Mouse (Mus musculus) liver, embryonic 14.5 days (tissue): ENCODE data around the gene Zfpl1. TPM values are rescaled to one million over a fixed set of nuclear protein-coding genes. Genes with fewer than 3 reads are reported as not detected.

Experiments used
- ATAC-seq: fragments of 200-750 bp; cut with Nextera tagmentation; 2 replicates; pipeline ENCODE4 v1.8.0; 2017; ENCODE audit warnings: moderate number of reproducible peaks, mild to moderate bottlenecking, moderate library complexity; ENCODE audit not compliant: insufficient read depth
- DNase-seq, 3 experiments: peaks; one replicate each; pipeline ENCODE4 v3.0.0-alpha.2; 2012 to 2013; ENCODE audit warnings: low read depth in 3 of 3, low spot score in 3 of 3
- H3K27ac ChIP-seq: fragments of 300-500 bp; sonication (generic); 2 replicates; pipeline ENCODE4 v1.5.1; 2014; ENCODE audit warnings: moderate library complexity, mild to moderate bottlenecking, control low read depth, inconsistent platforms
- H3K27me3 ChIP-seq: fragments of 300-500 bp; sonication (generic); 2 replicates; pipeline ENCODE4 v1.6.1; 2014; ENCODE audit warnings: mild to moderate bottlenecking, low read length, moderate library complexity; ENCODE audit not compliant: control insufficient read depth, insufficient read depth
- H3K36me3 ChIP-seq: fragments of 300-500 bp; sonication (generic); replicated peaks from 2 replicates; pipeline ENCODE4 v1.6.1; 2014; ENCODE audit warnings: low read depth; ENCODE audit not compliant: control insufficient read depth, insufficient read depth
- H3K4me1 ChIP-seq, 2 experiments: fragments of 200-500 bp in 1 of 2; fragments of 300-500 bp in 1 of 2; sonication (generic) in 1 of 2; replicated peaks; 2 replicates each; pipeline ENCODE4 v1.6.1; 2012 to 2014; ENCODE audit warnings: antibody characterized with exemption in 1 of 2, inconsistent platforms in 1 of 2, low read length in 1 of 2; ENCODE audit not compliant: control insufficient read depth in 2 of 2, insufficient read depth in 2 of 2
- H3K4me2 ChIP-seq: fragments of 300-500 bp; sonication (generic); 2 replicates; pipeline ENCODE4 v1.6.1; 2014; ENCODE audit warnings: low read depth, mild to moderate bottlenecking, control low read depth, moderate library complexity
- H3K4me3 ChIP-seq, 2 experiments: fragments of 200-500 bp in 1 of 2; fragments of 300-500 bp in 1 of 2; sonication (generic) in 1 of 2; 2 replicates each; pipeline ENCODE4 v1.5.1; 2012 to 2014; ENCODE audit warnings: low read depth in 2 of 2, low read length in 2 of 2, mild to moderate bottlenecking in 2 of 2, control low read depth in 1 of 2, inconsistent platforms in 1 of 2, moderate library complexity in 1 of 2; ENCODE audit not compliant: insufficient read depth in 1 of 2
- H3K9ac ChIP-seq: fragments of 300-500 bp; sonication (generic); replicated peaks from 2 replicates; pipeline ENCODE4 v1.6.1; 2014; ENCODE audit warnings: mild to moderate bottlenecking, control low read depth, moderate library complexity
- H3K9me3 ChIP-seq: fragments of 300-500 bp; sonication (generic); 2 replicates; pipeline ENCODE4 v1.6.1; 2016; ENCODE audit warnings: low read length, mixed read lengths; ENCODE audit not compliant: control insufficient read depth
- CTCF ChIP-seq: IDR thresholded peaks from 2 replicates; pipeline ENCODE4 v1.5.1; 2016; ENCODE audit warnings: antibody characterized with exemption, low read depth, control low read depth
- EP300 ChIP-seq: IDR thresholded peaks from 2 replicates; pipeline ENCODE4 v1.6.1; 2016; ENCODE audit warnings: antibody characterized with exemption, low read depth
- WGBS: fragments of 180-500 bp; shearing (Covaris S2); extraction: QIAGEN DNeasy Blood & Tissue Kit; methylation state at CpG from one replicate; pipeline ENCODE4 v1.1.7; 2014; ENCODE audit not compliant: insufficient replicate concordance; 5-methylcytosine and 5-hydroxymethylcytosine counted together
- polyA plus RNA-seq, 2 experiments: library from polyadenylated mRNA; depleted of rRNA in 1 of 2; stranded (reverse) in 1 of 2; unstranded in 1 of 2; fragments of >200 nt; fragmentation: Nextera tagmentation in 1 of 2; extraction: Ambion mirVana in 1 of 2; gene quantifications; 2 replicates each; pipeline versions ENCODE4 v1.2.1 to v1.2.3; 2012 to 2014

The Zfpl1 gene
- polyA plus RNA-seq, 2 experiments: 18.1 to 20.8 TPM

DNA sequence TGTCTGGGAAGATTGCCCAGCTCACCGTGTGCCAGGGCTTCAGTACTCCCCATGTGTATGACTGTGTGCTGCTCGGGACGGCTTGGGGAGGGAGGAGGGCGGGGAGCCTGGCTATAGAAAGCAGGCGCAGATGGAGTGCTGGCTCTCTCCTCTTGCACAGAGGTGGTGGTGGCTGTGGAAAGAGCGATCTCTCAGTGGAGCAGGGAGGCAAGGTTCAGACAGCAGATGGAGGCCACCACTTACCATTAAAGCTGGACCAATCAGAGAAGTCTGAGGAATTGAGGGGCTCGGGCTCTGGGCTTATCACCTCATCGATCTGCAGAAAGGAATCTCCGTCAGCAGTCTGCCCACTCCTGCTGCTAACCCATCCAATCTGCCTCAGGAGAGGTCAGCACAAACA lies 2.6 kb downstream of the Zfpl1 start, which contains the start of gene Gm28374:
Gene Gm28374, minus strand, starts transcription at position 101 of the 400 bp plus-strand sequence.
- ATAC-seq (no peak), DNase-seq (no peak)
- H3K9me3 ChIP-seq: no peaks in the 10 kb centered on the region
- no peak within 1 kb of the TSS for H3K9ac ChIP-seq
- peaks cover 9 to 10% of the 10 kb centered on the region in 2 experiments; a peak in 3 of 4 replicates for H3K4me1 ChIP-seq
- no peaks in the 10 kb centered on the region for H3K27me3 ChIP-seq
- WGBS: 75% methylated on average over 9 of the region's 9 CpGs
- no peak within 1 kb of the TSS for H3K4me2 ChIP-seq
- no peak within 1 kb of the TSS for H3K27ac ChIP-seq
- H3K4me3 ChIP-seq: no peak within 1 kb of the TSS
- H3K36me3 ChIP-seq: peaks cover 11% of the 10 kb centered on the region
- no peak for TF ChIP-seq EP300
- TF ChIP-seq CTCF: no peak

DNA sequence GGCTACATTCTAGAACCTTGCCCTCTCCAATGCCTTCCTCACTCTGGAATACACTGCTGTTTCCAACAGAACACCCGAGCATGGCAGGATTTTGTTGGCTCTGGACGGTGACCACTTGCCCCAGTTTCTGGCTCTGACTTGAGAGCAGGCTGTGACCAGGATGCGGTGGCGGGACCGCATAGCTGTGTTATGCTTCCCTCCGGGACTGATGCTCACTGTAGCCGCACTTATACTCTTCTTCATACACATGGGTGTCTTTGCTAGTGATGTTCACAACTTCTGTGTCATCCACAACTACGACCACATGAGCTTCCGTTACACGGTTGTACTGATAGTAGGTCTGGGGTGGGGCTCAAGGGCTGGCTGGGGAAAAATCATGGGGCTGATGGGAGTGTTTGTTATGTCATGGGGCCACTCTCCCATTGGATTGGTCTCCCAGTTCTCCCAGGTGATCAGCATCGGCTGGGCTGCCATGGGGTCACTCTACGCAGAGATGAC lies 4.7 kb downstream of the Zfpl1 start, which contains the start of gene Tmem262:
Gene Tmem262, plus strand, starts transcription at position 51 of the 498 bp plus-strand sequence.
- H3K36me3 ChIP-seq: no peaks in the 10 kb centered on the region; the same call in none of the 2 replicates
- H3K9ac ChIP-seq: no peak within 1 kb of the TSS
- no peak within 1 kb of the TSS for H3K4me3 ChIP-seq
- DNase-seq (no peak), ATAC-seq (no peak)
- H3K9me3 ChIP-seq: no peaks in the 10 kb centered on the region
- 70% methylated on average over 12 of the region's 12 CpGs for WGBS
- H3K4me1 ChIP-seq: peaks cover 4 to 13% of the 10 kb centered on the region in 2 experiments; a peak in 3 of 4 replicates
- no peak within 1 kb of the TSS for H3K27ac ChIP-seq
- H3K4me2 ChIP-seq: no peak within 1 kb of the TSS
- TF ChIP-seq EP300 (no peak), CTCF (no peak)
- H3K27me3 ChIP-seq: no peaks in the 10 kb centered on the region

DNA sequence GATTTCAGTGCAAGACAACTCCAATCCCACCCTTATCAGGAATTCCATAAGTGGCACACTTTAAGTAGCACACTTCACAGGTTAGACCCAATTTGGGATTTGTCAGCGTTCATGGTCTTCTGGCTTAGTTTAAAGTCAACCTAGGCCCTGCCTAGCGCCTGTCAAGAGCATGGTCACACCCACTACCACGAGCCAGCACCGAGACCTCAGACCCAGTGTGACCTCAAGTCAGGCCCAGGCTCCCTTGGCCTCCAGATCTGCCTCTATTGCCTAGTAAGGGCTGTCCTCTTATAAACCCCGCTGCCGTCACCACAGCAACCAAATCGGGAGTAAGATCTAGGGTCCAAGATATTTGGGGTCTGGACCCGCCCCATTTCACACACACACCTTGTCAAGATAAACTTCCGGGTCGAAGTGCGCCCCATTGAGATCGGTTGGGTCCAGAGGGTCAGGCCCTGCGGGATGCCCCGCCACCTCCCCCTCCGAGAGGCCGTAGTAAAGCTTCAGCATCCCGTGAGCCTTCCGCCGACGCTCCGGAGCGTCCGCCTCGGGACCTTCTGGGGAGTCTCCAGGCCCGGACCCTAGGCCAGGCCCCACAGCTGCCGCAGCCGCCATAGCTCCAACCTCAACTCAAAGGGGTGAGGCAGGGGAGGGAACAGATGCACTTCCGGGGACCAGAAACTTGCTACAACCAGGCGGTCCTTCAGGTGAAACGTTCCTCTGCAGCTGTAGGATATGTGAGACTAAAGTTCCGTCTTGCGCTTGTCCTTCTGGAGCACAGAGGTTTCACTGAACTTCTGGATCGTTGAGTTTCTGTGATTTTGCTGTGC lies 8.0 kb downstream of the Zfpl1 start, which contains the start of gene Vps51:
Gene Vps51, minus strand, starts transcription at position 668 of the 830 bp plus-strand sequence.
- H3K4me3 ChIP-seq: peak within 1 kb of the TSS; percentile 73 to 75
- no peaks in the 10 kb centered on the region; the same call in none of the 2 replicates for H3K36me3 ChIP-seq
- no peaks in the 10 kb centered on the region for H3K9me3 ChIP-seq
- ATAC-seq (peak; percentile 85), DNase-seq (peak; percentile 81 to 85 (median 85))
- under 1% methylated on average over 33 of the region's 33 CpGs for WGBS
- no peaks in the 10 kb centered on the region for H3K27me3 ChIP-seq
- peak within 1 kb of the TSS; percentile 55 for H3K9ac ChIP-seq
- peak within 1 kb of the TSS; percentile 79 for H3K4me2 ChIP-seq
- TF ChIP-seq CTCF (no peak), EP300 (no peak; the same call in 1 of the 2 replicates)
- H3K4me1 ChIP-seq: peaks cover 0 to 8% of the 10 kb centered on the region in 2 experiments; a peak in 3 of 4 replicates
- peak within 1 kb of the TSS; percentile 10 for H3K27ac ChIP-seq

DNA sequence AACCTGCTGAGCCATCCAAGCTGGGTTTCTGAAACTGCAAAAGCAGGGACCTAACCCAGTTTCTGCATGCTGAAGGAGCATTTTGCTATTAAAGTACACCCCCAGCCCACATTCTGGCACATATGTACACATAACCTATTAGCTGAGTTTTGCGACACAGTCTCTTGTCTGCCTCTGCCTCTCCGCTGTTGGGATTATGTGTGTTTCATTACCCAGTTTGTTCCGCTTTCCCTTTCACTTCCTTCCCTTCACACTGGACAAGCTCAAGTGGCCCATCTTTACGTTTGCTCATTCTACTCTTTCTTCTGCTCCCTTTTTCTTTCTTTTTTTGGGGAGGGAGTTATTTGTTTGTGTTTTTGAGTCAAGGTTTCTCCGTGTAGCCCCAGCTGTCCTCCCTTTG lies 10.9 kb downstream of the Zfpl1 start:
- no peaks in the 10 kb centered on the region for H3K27me3 ChIP-seq
- no peak overlapping the region for H3K9ac ChIP-seq
- DNase-seq (no peak), ATAC-seq (no peak)
- H3K4me2 ChIP-seq: no peak overlapping the region
- H3K36me3 ChIP-seq: 0 out of 2 replicates have a peak, but pooled peaks cover 2% of the 10 kb centered on the region
- WGBS: 78% methylated on average over 5 of the region's 5 CpGs
- no peaks in the 10 kb centered on the region for H3K9me3 ChIP-seq
- TF ChIP-seq CTCF (no peak), EP300 (no peak)
- no peak overlapping the region for H3K4me3 ChIP-seq
- H3K4me1 ChIP-seq: peaks cover 0 to 8% of the 10 kb centered on the region in 2 experiments; a peak in 3 of 4 replicates
- H3K27ac ChIP-seq: no peak overlapping the region

DNA sequence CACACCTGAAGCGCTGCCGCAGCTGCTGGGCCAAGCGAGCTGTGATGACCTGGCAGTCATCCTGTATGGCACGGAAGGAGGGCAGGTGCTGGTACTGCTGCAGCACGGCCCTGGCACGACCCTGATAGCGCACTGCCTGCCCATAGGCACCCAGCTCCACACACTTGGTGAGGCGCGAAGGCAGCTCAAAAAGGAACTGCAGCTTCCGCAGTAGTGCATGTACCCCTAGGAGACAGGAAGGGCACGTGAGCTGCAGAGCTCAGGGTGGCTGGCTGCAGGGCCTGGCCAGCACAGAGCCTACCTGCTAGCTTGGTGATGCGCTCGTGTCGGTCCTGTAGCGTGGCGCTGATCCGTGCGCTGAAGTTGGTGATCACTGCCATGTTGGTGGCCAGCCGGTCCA lies 13.5 kb downstream of the Zfpl1 start:
- TF ChIP-seq CTCF: no peak
- TF ChIP-seq EP300: no peak
- WGBS: 90% methylated on average over 19 of the region's 19 CpGs
- DNase-seq (no peak), ATAC-seq (no peak)
- Histone ChIP-seq H3K4me1 (peaks cover 5 to 11% of the 10 kb centered on the region in 2 experiments), H3K9ac (no peak overlapping the region), H3K27me3 (no peaks in the 10 kb centered on the region), H3K4me2 (no peak overlapping the region), H3K27ac (no peak overlapping the region), H3K4me3 (no peak overlapping the region), H3K36me3 (0 out of 2 replicates have a peak, but pooled peaks cover 3% of the 10 kb centered on the region), H3K9me3 (no peaks in the 10 kb centered on the region)
